ENCODE assay signal across 8 mouse cellular contexts in the genomic region with DNA sequence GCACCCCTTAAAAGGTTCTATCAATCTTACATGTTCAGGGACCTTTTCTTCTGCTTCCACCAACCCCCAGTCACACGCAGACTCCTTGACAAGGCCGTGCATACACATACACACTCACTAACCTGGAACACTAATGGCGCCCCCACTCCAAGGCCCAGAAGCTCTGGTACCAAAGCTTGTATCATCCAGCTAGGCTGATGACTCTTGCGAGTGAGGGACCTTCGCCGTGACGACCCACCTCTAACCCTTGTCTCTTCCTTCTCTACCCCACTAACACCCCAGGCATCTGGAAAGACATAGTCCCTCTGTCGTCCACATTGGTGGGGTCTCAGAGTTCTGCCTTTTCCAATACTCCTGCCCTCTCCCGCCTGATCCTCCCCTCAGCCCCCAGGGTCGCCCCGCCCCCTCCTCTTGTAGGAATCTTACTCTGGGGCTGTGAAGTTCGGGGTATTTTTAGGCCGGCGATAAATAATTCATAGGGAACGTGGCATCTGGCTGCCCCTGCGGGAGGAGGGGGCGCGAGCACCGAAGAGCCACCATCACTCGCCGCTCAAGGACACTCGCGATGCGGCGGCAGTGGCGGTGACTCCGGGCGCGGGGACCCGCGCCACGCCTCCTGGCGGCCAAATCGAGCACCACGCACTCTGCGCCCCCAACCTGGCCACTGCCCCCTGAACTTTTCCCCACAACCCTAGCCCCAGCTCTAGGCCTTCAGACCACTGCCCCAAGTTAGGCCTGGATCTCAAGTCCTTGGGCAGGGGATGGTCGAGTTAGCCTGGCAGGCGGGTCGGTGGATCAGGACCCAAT. TPM values are rescaled to one million over a fixed set of nuclear protein-coding genes. Genes with fewer than 3 reads are reported as not detected.
DNase-seq lines count a peak whose midpoint lies in the region; ATAC-seq lines count a peak whose summit lies in the region.

No protein-coding gene starts in this region.

- no peak for ATAC-seq in CD4-positive, CD25-positive, alpha-beta regulatory T cell, adult 4 months
- no peak for ATAC-seq in lung, embryonic 16.5 days (ENCODE audit: low read depth)
- no peak for ATAC-seq in hindbrain, embryonic 14.5 days (ENCODE audit: low FRiP score)
- peak; percentile 64 for ATAC-seq in midbrain, embryonic 12.5 days (ENCODE audit: low FRiP score, low read depth)

- DNase-seq in CD4-positive, CD25-positive, alpha-beta regulatory T cell, adult 2 months (ENCODE audit: low read depth, low spot score), result peak; percentile 70
- no peak for DNase-seq in lung, postnatal 36 days
- no peak for DNase-seq in hindbrain, embryonic 14.5 days (ENCODE audit: low spot score)
- DNase-seq in natural killer cell, adult 2 months (ENCODE audit: low spot score in 2 of 2), result no peak
- no peak for DNase-seq in layer of hippocampus, adult 18-20 months (ENCODE audit: low spot score in 2 of 2)

- peaks cover 4% of the 10 kb centered on the region; the same call in 1 of the 2 replicates for H3K4me1 ChIP-seq in lung, embryonic 16.5 days (replicated peaks; ENCODE audit: control insufficient read depth, insufficient read depth, low read length)
- peaks cover 9% of the 10 kb centered on the region for H3K4me1 ChIP-seq in hindbrain, embryonic 14.5 days (replicated peaks; ENCODE audit: control insufficient read depth, insufficient read depth, low read length)
- H3K4me1 ChIP-seq in midbrain, embryonic 12.5 days, result peaks cover 27% of the 10 kb centered on the region

- H3K4me3 ChIP-seq in lung, embryonic 16.5 days (ENCODE audit: low read length), result peak overlapping the region; percentile 20; the same call in 1 of the 2 replicates
- H3K4me3 ChIP-seq in hindbrain, embryonic 14.5 days (replicated peaks; ENCODE audit: low read length), result peak overlapping the region; percentile 20
- peak overlapping the region; percentile 26 for H3K4me3 ChIP-seq in midbrain, embryonic 12.5 days

- H3K27ac ChIP-seq in lung, embryonic 16.5 days (ENCODE audit: low read length), result no peak overlapping the region
- H3K27ac ChIP-seq in hindbrain, embryonic 14.5 days, result no peak overlapping the region
- no peak overlapping the region for H3K27ac ChIP-seq in midbrain, embryonic 12.5 days (replicated peaks)

- H3K9me3 ChIP-seq in lung, embryonic 16.5 days (ENCODE audit: control insufficient read depth, low read length), result no peaks in the 10 kb centered on the region
- no peaks in the 10 kb centered on the region for H3K9me3 ChIP-seq in hindbrain, embryonic 14.5 days (ENCODE audit: control insufficient read depth, low read length)
- H3K9me3 ChIP-seq in midbrain, embryonic 12.5 days, result no peaks in the 10 kb centered on the region

- WGBS in lung, embryonic 16.5 days, result 6% methylated on average over 38 of the region's 39 CpGs
- WGBS in hindbrain, embryonic 14.5 days, result 5% methylated on average over 37 of the region's 39 CpGs
- 7% methylated on average over 36 of the region's 39 CpGs for WGBS in midbrain, embryonic 12.5 days

- H3K36me3 ChIP-seq in lung, embryonic 16.5 days (ENCODE audit: control insufficient read depth, insufficient read depth, low read length), result no peaks in the 10 kb centered on the region
- H3K36me3 ChIP-seq in hindbrain, embryonic 14.5 days (replicated peaks; ENCODE audit: control insufficient read depth, insufficient read depth), result peaks cover 20% of the 10 kb centered on the region
- peaks cover 13% of the 10 kb centered on the region for H3K36me3 ChIP-seq in midbrain, embryonic 12.5 days

- H3K4me2 ChIP-seq in lung, embryonic 16.5 days (ENCODE audit: low read depth, low read length), result peak overlapping the region; percentile 39
- peak overlapping the region; percentile 41 for H3K4me2 ChIP-seq in hindbrain, embryonic 14.5 days (replicated peaks)
- H3K4me2 ChIP-seq in midbrain, embryonic 12.5 days (replicated peaks), result peak overlapping the region; percentile 48

- no peak overlapping the region for H3K9ac ChIP-seq in lung, embryonic 16.5 days (ENCODE audit: low read length)
- H3K9ac ChIP-seq in hindbrain, embryonic 14.5 days, result peak overlapping the region; percentile 39; the same call in 1 of the 2 replicates
- H3K9ac ChIP-seq in midbrain, embryonic 12.5 days (replicated peaks), result 0 out of 2 replicates have a peak overlapping the region, but pooled peaks have one; percentile 4

- peaks cover 83% of the 10 kb centered on the region for H3K27me3 ChIP-seq in lung, embryonic 16.5 days (ENCODE audit: control insufficient read depth, insufficient read depth, low read depth, low read length)
- peaks cover 96% of the 10 kb centered on the region for H3K27me3 ChIP-seq in hindbrain, embryonic 14.5 days (ENCODE audit: control insufficient read depth, insufficient read depth, low read length)
- H3K27me3 ChIP-seq in midbrain, embryonic 12.5 days, result peaks cover 97% of the 10 kb centered on the region

RNA-seq across cellular contexts. Expression of gene Grin2c, which starts 2.0 kb away (rescaled TPM):
- not detected for polyA plus RNA-seq in CD4-positive, CD25-positive, alpha-beta regulatory T cell, adult 4 months (2017; shearing (Covaris generic))
- 0.06 TPM in 1 of 2 replicates, not detected in the other for polyA plus RNA-seq in lung, embryonic 16.5 days (2015; fragmentation: Nextera tagmentation; extraction: Ambion mirVana)
- polyA plus RNA-seq in hindbrain, embryonic 14.5 days (2014; fragmentation: Nextera tagmentation; extraction: Ambion mirVana), result 0.33 and 0.35 TPM in 2 replicates
- 0.06 and 0.17 TPM in 2 replicates for polyA plus RNA-seq in midbrain, embryonic 12.5 days (2016; fragmentation: Nextera tagmentation; extraction: Ambion mirVana)
- 10 to 100 TPM; 43.3 to 44.8 TPM for total RNA-seq in layer of hippocampus, adult 18-20 months (2021)

RNA-seq across cellular contexts. Expression of gene Fdxr, which starts 11.8 kb away (rescaled TPM):
- polyA plus RNA-seq in CD4-positive, CD25-positive, alpha-beta regulatory T cell, adult 4 months (2017; shearing (Covaris generic)), result 10 to 100 TPM; 21.6 to 26.8 TPM
- polyA plus RNA-seq in lung, embryonic 16.5 days (2015; fragmentation: Nextera tagmentation; extraction: Ambion mirVana), result 14.1 and 14.2 TPM in 2 replicates
- polyA plus RNA-seq in hindbrain, embryonic 14.5 days (2014; fragmentation: Nextera tagmentation; extraction: Ambion mirVana), result 15.2 TPM in 2 replicates
- 15.9 and 18.4 TPM in 2 replicates for polyA plus RNA-seq in midbrain, embryonic 12.5 days (2016; fragmentation: Nextera tagmentation; extraction: Ambion mirVana)
- total RNA-seq in layer of hippocampus, adult 18-20 months (2021), result 10 to 100 TPM; 19.0 to 19.9 TPM

RNA-seq across cellular contexts. Expression of gene Fads6, which starts 32.4 kb away (rescaled TPM):
- 1 to 10 TPM; 1.1 to 1.6 TPM for polyA plus RNA-seq in CD4-positive, CD25-positive, alpha-beta regulatory T cell, adult 4 months (2017; shearing (Covaris generic))
- polyA plus RNA-seq in lung, embryonic 16.5 days (2015; fragmentation: Nextera tagmentation; extraction: Ambion mirVana), result 0.30 and 0.48 TPM in 2 replicates
- 1.4 and 1.5 TPM in 2 replicates for polyA plus RNA-seq in hindbrain, embryonic 14.5 days (2014; fragmentation: Nextera tagmentation; extraction: Ambion mirVana)
- polyA plus RNA-seq in midbrain, embryonic 12.5 days (2016; fragmentation: Nextera tagmentation; extraction: Ambion mirVana), result 0.11 and 0.18 TPM in 2 replicates
- total RNA-seq in layer of hippocampus, adult 18-20 months (2021), result 10 to 100 TPM; 16.7 to 17.3 TPM

RNA-seq across cellular contexts. Expression of gene Otop2, which starts 41.9 kb away (rescaled TPM):
- polyA plus RNA-seq in CD4-positive, CD25-positive, alpha-beta regulatory T cell, adult 4 months (2017; shearing (Covaris generic)), result not detected
- polyA plus RNA-seq in lung, embryonic 16.5 days (2015; fragmentation: Nextera tagmentation; extraction: Ambion mirVana), result 0.09 TPM in 1 of 2 replicates, not detected in the other
- polyA plus RNA-seq in hindbrain, embryonic 14.5 days (2014; fragmentation: Nextera tagmentation; extraction: Ambion mirVana), result 0.08 and 0.14 TPM in 2 replicates
- polyA plus RNA-seq in midbrain, embryonic 12.5 days (2016; fragmentation: Nextera tagmentation; extraction: Ambion mirVana), result not detected in 2 replicates
- 1 to 10 TPM in 1 of 2 experiments, under 1 TPM in 1; 0.20 to 1.0 TPM for total RNA-seq in layer of hippocampus, adult 18-20 months (2021)

RNA-seq across cellular contexts. Expression of gene Ush1g, which starts 56.8 kb away (rescaled TPM):
- polyA plus RNA-seq in CD4-positive, CD25-positive, alpha-beta regulatory T cell, adult 4 months (2017; shearing (Covaris generic)), result not detected
- not detected in 2 replicates for polyA plus RNA-seq in lung, embryonic 16.5 days (2015; fragmentation: Nextera tagmentation; extraction: Ambion mirVana)
- 0.15 TPM in 1 of 2 replicates, not detected in the other for polyA plus RNA-seq in hindbrain, embryonic 14.5 days (2014; fragmentation: Nextera tagmentation; extraction: Ambion mirVana)
- 0.05 TPM in 1 of 2 replicates, not detected in the other for polyA plus RNA-seq in midbrain, embryonic 12.5 days (2016; fragmentation: Nextera tagmentation; extraction: Ambion mirVana)
- under 1 TPM; 0.66 to 0.79 TPM for total RNA-seq in layer of hippocampus, adult 18-20 months (2021)
